In the genomic region with DNA sequence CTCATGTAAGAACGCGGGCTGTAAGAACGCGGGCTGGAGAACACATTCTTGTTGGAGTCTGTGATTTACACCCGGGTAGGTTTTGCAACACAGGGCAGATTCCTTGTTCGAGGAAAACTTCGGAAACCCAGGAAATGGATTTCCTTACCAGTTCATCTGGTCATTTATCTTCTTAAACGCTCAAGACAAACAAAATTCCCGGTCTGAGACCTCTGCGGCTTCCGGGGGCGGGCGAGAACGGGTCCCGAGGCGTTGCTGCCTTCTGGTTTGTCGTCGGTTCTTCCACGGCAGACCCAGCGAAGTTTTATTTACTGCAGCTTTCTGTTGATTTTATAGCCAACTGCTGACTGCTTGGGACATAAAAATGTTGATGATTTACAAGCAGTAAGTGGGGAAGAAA, we compare ENCODE assay signal across 21 mouse cellular contexts. TPM values are rescaled to one million over a fixed set of nuclear protein-coding genes. Genes with fewer than 3 reads are reported as not detected.
A peak's percentile ranks its signal among the peaks of the same experiment; 100 is the strongest.
DNase-seq lines count a peak whose midpoint lies in the region; ATAC-seq and TF ChIP-seq lines count a peak whose summit lies in the region.
"Had no signal": no experiment of that assay in that cellular context is flagged by ENCODE, and none has a peak within 500 bp of the region (broad histone marks: within the 10 kb centered on the region; RNA-seq: fewer than 3 reads in every experiment).

No protein-coding gene starts in this region.

- no peak overlapping the region for H3K4me3 ChIP-seq in lung, embryonic 16.5 days (ENCODE audit: low read length)
- H3K4me3 ChIP-seq in lung, adult 2 months (replicated peaks; ENCODE audit: extremely low read depth, low read depth, low read length) = no peak overlapping the region
- no peak overlapping the region for H3K4me3 ChIP-seq in limb, embryonic 10.5 days
- no peak overlapping the region for H3K4me3 ChIP-seq in heart, adult 2 months
- no peak overlapping the region for H3K4me3 ChIP-seq in embryonic facial prominence, embryonic 10.5 days
- H3K4me3 ChIP-seq: midbrain, embryonic 13.5 days had no signal

- no peaks in the 10 kb centered on the region for H3K27me3 ChIP-seq in lung, embryonic 16.5 days (ENCODE audit: control insufficient read depth, insufficient read depth, low read depth, low read length)
- peaks cover 47% of the 10 kb centered on the region for H3K27me3 ChIP-seq in limb, embryonic 10.5 days (ENCODE audit: low read depth, poor library complexity, severe bottlenecking)
- no peaks in the 10 kb centered on the region for H3K27me3 ChIP-seq in heart, adult 2 months (ENCODE audit: control insufficient read depth, insufficient read depth, low read length)
- H3K27me3 ChIP-seq in embryonic facial prominence, embryonic 10.5 days (replicated peaks; ENCODE audit: low read depth, poor library complexity, severe bottlenecking) = 0 out of 2 replicates have a peak, but pooled peaks cover 8% of the 10 kb centered on the region
- H3K27me3 ChIP-seq: midbrain, embryonic 13.5 days had no signal

- H3K36me3 ChIP-seq in lung, embryonic 16.5 days (ENCODE audit: control insufficient read depth, insufficient read depth, low read length) = no peaks in the 10 kb centered on the region
- H3K36me3 ChIP-seq in limb, embryonic 10.5 days = no peaks in the 10 kb centered on the region
- no peaks in the 10 kb centered on the region for H3K36me3 ChIP-seq in heart, adult 2 months (ENCODE audit: control insufficient read depth, insufficient read depth, low read length)
- no peaks in the 10 kb centered on the region for H3K36me3 ChIP-seq in embryonic facial prominence, embryonic 10.5 days (replicated peaks)
- H3K36me3 ChIP-seq: midbrain, embryonic 13.5 days had no signal

- TF ChIP-seq POLR2A in lung, adult 2 months (IDR thresholded peaks at IDR 0.05; ENCODE audit: borderline replicate concordance, extremely low read depth, low read depth, low read length) = no peak
- TF ChIP-seq POLR2A in heart, adult 2 months (IDR thresholded peaks at IDR 0.05; ENCODE audit: insufficient read depth, low read depth, low read length) = no peak

- no peak for ATAC-seq in lung, embryonic 16.5 days (ENCODE audit: low read depth)
- ATAC-seq: hindbrain, postnatal 0 days; midbrain, embryonic 13.5 days had no signal

- H3K4me1 ChIP-seq in lung, embryonic 16.5 days (replicated peaks; ENCODE audit: control insufficient read depth, insufficient read depth, low read length) = peaks cover 8% of the 10 kb centered on the region; the same call in 1 of the 2 replicates
- H3K4me1 ChIP-seq in lung, adult 2 months (ENCODE audit: control insufficient read depth, insufficient read depth, low read length) = no peaks in the 10 kb centered on the region
- peaks cover 13% of the 10 kb centered on the region for H3K4me1 ChIP-seq in limb, embryonic 10.5 days
- no peaks in the 10 kb centered on the region for H3K4me1 ChIP-seq in heart, adult 2 months (ENCODE audit: control insufficient read depth, insufficient read depth, low read length)
- H3K4me1 ChIP-seq in embryonic facial prominence, embryonic 10.5 days = peaks cover 20% of the 10 kb centered on the region
- H3K4me1 ChIP-seq: midbrain, embryonic 13.5 days had no signal

- H3K79me2 ChIP-seq in heart, adult 2 months (replicated peaks; ENCODE audit: control insufficient read depth, insufficient read depth, low read length) = no peaks in the 10 kb centered on the region

- H3K4me2 ChIP-seq in lung, embryonic 16.5 days (ENCODE audit: low read depth, low read length) = peak overlapping the region; percentile 30; the same call in 1 of the 2 replicates
- H3K4me2 ChIP-seq: midbrain, embryonic 13.5 days had no signal

- WGBS in lung, embryonic 16.5 days = 33% methylated on average over 20 of the region's 20 CpGs
- WGBS in lung, adult 2 months = 33% methylated on average over 20 of the region's 20 CpGs
- 62% methylated on average over 20 of the region's 20 CpGs for WGBS in limb, embryonic 10.5 days
- 69% methylated on average over 20 of the region's 20 CpGs for WGBS in heart, adult 2 months
- WGBS in embryonic facial prominence, embryonic 10.5 days = 94% methylated on average over 20 of the region's 20 CpGs

- TF ChIP-seq EP300 in heart, adult 2 months (IDR thresholded peaks at IDR 0.05; ENCODE audit: insufficient read depth, low read depth, low read length) = no peak

- no peaks in the 10 kb centered on the region for H3K9me3 ChIP-seq in lung, embryonic 16.5 days (ENCODE audit: control insufficient read depth, low read length)
- no peaks in the 10 kb centered on the region for H3K9me3 ChIP-seq in limb, embryonic 10.5 days (replicated peaks)
- H3K9me3 ChIP-seq in embryonic facial prominence, embryonic 10.5 days = no peaks in the 10 kb centered on the region
- H3K9me3 ChIP-seq: midbrain, embryonic 13.5 days had no signal

- TF ChIP-seq CTCF in lung, adult 2 months (IDR thresholded peaks at IDR 0.05; ENCODE audit: insufficient read depth, low read length) = no peak
- TF ChIP-seq CTCF in heart, adult 2 months (IDR thresholded peaks at IDR 0.05) = no peak

- intact Hi-C loops in heart, adult 2 months (cut with DNase I) = no loop called here
- intact Hi-C loops in heart, postnatal 10 days (cut with DNase I) = no loop called here

- H3K27ac ChIP-seq in lung, embryonic 16.5 days (ENCODE audit: low read length) = no peak overlapping the region
- no peak overlapping the region for H3K27ac ChIP-seq in limb, embryonic 10.5 days
- H3K27ac ChIP-seq in heart, adult 2 months = no peak overlapping the region
- no peak overlapping the region for H3K27ac ChIP-seq in embryonic facial prominence, embryonic 10.5 days (replicated peaks)
- H3K27ac ChIP-seq: hindbrain, postnatal 0 days; midbrain, embryonic 13.5 days had no signal

- DNase-seq in lung, adult 2 months = no peak
- peak; percentile 63 for DNase-seq in kidney, adult 9 months
- DNase-seq in limb, embryonic 10.5 days (ENCODE audit: low spot score) = peak; percentile 53
- peak; percentile 70 for DNase-seq in yolk sac, embryonic 10.5 days (ENCODE audit: low spot score)
- DNase-seq in heart, adult 2 months = no peak
- no peak for DNase-seq in heart, postnatal 10 days
- DNase-seq in embryonic facial prominence, embryonic 10.5 days (ENCODE audit: low spot score) = no peak
- DNase-seq: adrenal gland, adult 8-10 months; B cell, adult 2 months; cerebellum, adult 9-11 months; right cerebral cortex, postnatal 25 days; thymus, postnatal 4 days had no signal

- H3K9ac ChIP-seq in lung, embryonic 16.5 days (ENCODE audit: low read length) = no peak overlapping the region
- H3K9ac ChIP-seq in heart, adult 2 months (ENCODE audit: low read depth, low read length) = no peak overlapping the region
- H3K9ac ChIP-seq: midbrain, embryonic 13.5 days had no signal

RNA-seq across cellular contexts. Expression of gene Tmem174, which starts 10.5 kb away (rescaled TPM):
- polyA plus RNA-seq in lung, embryonic 16.5 days (2015; fragmentation: Nextera tagmentation; extraction: Ambion mirVana) = not detected in 2 replicates
- not detected in 2 replicates for polyA plus RNA-seq in lung, adult 2 months (2012; rRNA removed)
- not detected in 2 replicates for polyA plus RNA-seq in limb, embryonic 10.5 days (2016; fragmentation: Nextera tagmentation; extraction: Ambion mirVana)
- total RNA-seq in heart, adult 2 months (2021) = not detected
- not detected in 2 replicates for polyA plus RNA-seq in heart, adult 2 months (2012; rRNA removed)
- total RNA-seq in heart, postnatal 10 days (2021) = not detected
- not detected in 2 replicates for polyA plus RNA-seq in embryonic facial prominence, embryonic 10.5 days (2016; fragmentation: Nextera tagmentation; extraction: Ambion mirVana)
- total RNA-seq: adrenal gland, adult 8-10 months; heart, adult 8-10 months; heart, postnatal 25 days; hindbrain, postnatal 0 days; layer of hippocampus, postnatal 10 days; left cerebral cortex, postnatal 36 days had no signal
- polyA plus RNA-seq: embryonic facial prominence, embryonic 11.5 days; liver, embryonic 16.5 days; midbrain, embryonic 13.5 days had no signal

Comparison
In these comparisons a context has a peak if more than half of its experiments do, and no peak if none do; other contexts are left out.
1. DNase-seq: peak in kidney, adult 9 months (single experiment), limb, embryonic 10.5 days (single experiment) and yolk sac, embryonic 10.5 days (single experiment); none in lung, adult 2 months (single experiment), heart, adult 2 months (0 of 2), heart, postnatal 10 days (0 of 2) and embryonic facial prominence, embryonic 10.5 days (single experiment).